Mouse (Mus musculus): ENCODE results near the gene Pde4b. TPM values are rescaled to one million over a fixed set of nuclear protein-coding genes. Genes with fewer than 3 reads are reported as not detected.

Gene Pde4b
- total RNA-seq, 2 experiments from 2014 or later, result 37.4 to 45.2 TPM

DNA sequence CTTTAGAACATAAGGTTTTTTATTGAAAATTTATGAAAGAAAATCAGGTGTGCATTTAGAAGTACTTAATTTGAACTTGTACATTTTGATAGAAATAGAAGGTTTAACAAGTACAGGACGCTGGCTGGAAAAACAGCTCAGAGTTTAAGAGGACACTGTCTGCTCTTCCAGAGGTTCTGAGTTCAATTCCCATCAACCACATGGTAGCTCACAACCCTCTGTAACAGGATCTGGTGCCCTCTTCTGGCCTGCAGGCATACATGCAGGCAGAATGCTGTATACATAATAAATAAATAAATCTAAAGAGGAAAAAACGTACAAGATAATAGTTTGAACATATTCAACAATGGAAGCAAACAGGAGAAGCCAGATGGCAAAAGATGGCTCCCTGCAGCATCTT is 420.4 kb downstream of the Pde4b start:
- no peak for DNase-seq

DNA sequence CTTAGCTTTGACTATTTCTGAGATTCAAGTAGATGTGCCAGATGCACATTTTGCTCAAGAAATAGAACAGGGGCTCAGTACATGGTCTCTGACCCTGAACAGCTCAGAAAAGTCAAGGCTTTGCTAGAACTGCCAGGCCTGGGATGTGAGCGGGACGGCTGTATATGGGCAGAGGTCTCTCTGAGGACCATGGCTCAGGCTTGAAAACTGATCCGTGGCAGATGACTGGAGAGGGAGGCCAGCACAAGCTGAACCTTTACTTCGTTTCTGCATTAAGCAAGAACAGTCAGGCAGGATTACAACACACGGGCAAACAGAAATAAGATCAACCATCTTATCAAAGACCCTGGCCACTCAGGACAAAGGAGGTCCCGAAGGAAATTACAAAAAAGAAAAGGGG is 422.7 kb downstream of the Pde4b start:
- DNase-seq, result peak; percentile 55

DNA sequence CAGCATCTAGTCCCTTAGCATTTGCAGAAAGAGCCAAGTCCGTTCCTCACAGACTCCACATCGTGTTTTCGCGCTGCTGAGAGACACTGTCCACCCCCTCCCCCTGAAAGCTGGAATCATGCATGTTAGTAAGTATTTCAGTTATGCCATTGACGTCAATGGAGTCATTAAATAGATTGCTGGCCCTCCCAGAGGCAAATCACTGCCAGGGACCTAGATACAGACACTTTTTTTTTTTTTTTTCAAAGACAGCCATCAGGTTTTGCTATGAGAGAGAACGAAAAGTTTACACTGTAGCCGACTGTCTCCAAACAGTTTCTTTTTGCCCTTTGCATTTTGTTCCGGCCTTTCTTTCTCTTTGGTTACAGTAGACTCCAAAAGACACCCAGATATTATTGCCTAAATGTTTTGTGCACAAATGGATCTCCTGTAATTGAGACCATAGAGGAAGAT is 423.6 kb downstream of the Pde4b start:
- DNase-seq, result peak; percentile 87

DNA sequence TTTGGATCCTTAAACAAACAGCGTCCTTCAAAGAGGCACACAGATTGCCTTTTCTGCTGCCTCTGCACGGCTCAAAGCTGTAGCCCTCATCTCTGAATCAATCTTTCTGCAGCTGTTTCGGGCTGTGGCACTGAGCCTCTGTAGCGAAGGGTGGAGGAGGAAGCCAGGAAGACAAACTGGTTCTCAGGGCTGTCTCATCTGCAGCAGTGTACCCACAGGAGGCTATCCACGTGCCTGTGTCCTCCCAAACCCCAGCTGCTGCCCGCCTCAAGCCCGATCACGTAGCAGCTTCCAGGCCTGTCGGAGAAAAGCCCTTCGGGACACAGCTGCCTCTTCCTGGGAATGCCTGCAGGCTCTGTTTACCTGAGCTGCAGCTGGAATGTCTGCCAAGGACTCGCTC is 424.2 kb downstream of the Pde4b start:
- DNase-seq, result peak; percentile 82

DNA sequence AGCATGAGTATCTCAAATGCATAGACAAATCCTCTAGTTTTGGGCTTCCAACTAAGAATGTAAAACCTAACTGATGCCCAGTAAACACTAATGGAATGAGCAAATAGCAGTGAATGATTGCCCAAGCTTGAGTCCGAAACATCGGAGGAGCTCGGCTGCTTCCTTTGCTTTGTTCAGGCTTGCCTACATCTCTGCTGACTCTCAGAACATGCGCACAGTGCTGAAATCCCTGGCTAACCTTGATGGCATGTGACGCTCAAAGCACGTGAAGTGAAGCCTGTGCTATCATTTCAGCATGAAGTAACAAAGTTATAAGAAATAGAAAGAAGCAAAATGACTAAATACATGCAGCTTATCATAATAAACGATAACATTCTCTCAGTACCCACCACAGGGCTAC is 425.6 kb downstream of the Pde4b start:
- DNase-seq, result no peak

DNA sequence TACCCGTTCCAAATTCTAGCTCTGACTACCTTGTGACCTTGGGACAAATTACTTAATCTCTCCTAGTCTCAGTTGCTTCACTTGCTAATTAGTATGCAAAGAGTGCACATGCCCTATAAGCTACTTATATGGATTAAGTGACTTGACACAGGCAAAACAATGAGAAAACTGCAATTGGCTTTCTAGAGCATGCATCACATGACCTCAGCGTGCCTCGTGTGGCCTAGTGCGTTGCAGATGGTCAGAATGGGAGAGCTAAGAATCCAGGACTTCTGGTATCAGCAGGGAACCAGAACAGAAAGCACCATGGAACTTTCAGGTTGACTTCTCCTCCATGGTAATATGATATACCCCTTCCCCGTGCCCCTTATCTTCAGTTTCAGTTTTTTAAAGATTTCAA is 426.2 kb downstream of the Pde4b start:
- no peak for DNase-seq

DNA sequence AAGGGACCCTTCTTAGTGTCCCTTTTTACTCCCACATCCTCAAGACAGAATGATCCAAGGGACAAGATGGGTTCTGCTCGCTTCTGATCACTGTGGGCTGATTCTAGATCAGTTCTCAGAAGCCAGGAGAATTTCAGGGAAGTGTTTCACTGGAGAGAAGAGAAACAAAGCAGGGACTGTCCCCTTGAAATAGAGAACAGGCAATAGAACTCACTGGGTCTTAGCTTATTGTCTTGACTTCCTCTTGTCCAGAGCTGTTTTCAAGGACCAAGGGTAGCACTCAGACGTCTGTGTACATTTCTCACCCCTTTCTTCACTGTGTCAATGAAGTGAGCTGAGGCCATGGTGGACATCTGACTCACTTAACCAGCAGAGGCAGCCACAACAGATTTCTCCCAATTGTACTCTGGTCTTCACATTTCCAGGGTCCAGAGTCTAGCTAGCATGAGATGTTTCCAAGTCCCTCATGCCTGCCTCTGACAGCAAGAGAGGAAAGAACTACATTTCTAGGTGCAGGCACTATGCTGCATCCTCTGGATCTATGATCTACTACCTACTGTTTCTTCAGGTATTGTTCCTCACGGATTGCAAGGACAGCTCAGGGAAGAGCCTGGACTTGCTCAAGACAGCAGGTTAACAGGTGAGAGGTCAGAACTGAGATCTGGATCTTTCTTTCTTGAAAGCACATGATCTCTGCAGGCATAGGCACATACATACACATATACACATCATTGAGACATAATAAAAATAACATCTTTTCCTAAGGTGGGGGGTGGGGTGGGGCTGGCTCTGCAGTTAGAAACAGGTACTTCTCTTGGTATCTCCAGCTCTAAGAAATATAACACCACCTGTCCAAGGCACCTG is 427.9 kb downstream of the Pde4b start:
- DNase-seq, result no peak

DNA sequence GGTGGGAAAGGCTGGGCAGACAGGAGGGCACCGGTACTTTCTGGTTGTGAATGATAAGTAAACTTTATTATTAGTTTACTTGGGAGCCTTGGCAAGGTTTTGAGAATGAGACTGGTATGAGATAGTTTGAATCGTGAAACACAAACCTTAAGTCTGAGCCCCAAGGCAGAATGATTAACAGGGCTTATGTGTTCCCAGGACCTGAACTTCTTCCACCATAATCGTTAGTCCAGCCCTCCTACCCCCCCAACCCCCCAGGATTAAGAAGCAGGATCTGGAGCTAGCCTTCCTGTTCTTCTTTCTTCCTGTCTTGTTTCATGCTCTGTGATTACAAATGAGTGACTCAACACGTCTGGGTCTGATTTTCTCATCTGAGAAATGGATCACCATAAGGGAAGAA is 429.1 kb downstream of the Pde4b start:
- DNase-seq, result no peak

DNA sequence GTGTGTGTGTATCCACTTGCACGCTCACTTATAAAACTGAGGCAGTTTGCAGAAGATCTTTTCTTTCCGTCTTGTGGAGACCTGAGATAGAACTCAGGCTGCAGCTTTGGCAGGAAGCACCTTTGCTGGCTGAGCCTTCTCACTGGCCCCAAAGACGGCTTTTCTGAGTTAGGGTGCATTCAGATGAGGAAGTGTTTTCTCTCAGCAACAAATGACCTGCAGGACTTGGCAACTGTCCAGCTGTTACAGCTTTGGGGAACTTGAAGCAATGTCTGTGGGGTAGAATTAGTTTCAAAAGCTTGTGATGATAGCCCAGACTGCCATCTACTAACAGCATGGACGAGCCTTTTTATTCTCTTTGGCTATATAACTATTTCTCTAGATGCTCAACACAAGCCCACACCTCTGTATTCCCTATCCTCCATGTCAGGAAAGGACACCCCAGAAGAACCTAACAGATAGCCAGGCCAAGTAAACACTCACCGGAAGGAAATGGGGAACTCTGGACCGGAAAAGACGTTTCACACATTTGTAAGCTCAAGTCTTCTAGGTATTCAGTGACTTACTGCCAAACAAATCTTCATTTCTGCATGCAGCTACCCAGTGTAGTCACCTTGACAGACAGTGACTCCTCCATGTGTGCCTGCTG is 429.8 kb downstream of the Pde4b start:
- peak; percentile 16 for DNase-seq

DNA sequence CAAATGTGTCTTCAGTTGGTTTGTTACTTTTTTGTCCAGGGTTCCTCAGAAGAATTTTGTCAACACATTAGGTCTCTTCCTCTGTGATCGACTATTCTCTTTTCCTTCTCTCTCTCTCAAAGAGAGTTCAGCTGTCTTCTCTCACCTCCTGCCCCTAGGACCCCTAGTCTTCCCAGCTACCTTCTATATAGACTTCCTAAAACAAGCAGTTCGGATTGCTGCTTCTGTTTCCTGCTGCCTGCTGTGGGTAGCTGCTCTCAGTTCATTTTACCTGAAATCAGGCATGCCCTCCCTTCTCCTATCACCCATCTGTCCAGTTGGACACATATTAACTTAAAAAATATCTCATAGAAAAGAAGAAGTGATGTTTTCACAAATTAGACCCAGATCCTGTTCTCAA is 430.3 kb downstream of the Pde4b start:
- DNase-seq, result no peak

DNA sequence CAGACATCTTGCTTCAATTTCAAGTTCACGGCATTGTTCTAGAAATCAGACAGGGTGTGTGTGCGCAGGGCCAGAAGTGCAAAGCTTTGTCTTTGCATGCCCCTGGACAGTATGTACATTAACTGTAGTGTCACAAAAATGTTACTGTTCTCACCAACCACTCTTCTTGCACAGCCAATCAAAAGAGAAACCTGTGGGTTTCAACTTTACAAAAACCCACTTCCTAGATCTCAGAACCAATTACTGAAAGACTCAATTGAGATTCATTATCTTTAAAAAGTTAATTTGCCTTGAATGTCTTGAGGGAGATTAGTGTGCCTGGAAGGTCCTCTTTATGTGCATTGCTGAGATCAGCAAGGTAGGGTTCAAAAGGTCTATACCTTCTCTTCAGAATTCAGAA is 431.0 kb downstream of the Pde4b start:
- no peak for DNase-seq

DNA sequence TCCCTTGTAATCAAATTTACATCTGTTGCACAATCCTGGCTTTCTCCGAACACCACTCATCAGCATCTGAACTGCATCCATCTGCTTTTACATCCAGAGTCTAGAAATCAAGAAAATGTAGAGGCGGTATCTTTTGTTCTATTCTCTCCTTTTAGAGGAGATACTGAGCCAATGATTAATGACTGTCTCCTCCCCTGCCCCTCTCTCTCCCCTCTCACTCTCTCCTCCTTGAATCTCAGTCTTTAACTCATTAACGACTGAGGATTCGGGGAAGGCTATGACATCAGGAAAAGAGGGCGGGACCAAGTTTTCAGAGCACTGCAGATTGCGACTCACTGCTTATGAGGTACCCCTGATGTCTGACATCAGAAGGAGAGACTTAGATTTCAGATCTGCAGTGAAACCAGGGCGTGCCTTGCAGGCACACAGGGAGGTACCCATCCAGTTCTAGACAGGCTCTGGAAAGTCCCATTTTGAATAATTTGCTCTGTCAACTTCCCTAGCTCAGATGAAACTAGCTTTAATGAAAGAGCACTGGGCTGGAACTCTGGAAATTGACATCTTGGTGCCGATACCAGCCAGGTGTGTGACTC is 433.4 kb downstream of the Pde4b start:
- no peak for DNase-seq

DNA sequence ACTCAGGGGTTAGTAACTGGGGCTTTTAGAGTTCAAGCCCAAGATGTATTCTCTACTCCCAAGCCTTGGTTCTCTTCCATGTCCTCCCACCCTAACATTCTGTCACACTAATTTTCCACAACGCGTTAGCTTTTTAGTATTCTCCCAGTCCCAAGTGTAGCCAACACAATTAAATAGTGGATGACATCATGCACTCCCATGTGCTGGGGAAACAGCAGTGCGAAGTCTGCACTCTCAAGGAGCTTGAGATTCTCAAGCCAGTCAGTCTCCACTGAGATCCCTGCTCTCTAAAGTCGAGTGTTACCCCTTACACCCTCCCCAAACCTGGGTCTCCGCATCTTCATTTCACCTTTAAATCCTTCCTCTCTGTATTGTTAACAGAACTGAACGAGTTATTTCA is 434.1 kb downstream of the Pde4b start:
- DNase-seq, result no peak

DNA sequence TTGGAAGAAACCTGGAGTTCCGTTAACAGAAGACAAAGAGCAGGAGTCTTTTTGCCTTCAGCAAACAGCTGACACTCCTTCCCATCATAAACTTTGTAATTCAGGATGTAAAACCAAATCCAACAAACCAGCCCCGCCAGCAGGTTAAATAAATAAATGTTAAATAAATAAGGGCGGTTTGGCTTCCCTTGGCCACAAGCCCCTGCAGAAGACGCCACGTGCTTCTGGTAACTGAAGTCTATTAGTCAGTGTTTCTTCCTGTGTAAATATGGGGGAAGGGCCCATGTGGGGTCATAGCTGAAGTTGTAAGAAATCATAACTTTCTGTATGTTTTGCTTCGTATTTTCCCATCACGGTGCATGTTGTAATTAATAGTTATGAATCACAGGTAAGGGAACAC is 440.0 kb downstream of the Pde4b start:
- no peak for DNase-seq

DNA sequence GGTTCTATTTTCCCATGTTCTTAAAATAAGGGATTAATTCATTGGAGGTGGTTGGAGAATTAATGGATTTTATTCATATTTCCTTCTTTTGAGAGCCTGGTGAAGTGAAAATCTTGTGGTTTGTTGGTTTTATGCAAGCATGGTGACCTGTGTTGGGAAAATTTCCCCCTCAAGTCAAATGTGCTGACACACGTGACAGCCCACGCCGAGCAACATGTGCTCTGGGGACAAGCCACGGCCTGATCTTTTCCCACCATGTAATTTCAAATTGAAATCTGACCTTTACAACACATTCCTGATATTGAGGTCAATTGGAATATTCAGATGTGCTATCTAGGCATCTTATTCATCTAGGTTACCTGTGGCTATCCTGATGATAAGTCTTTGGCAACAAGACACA is 443.5 kb downstream of the Pde4b start:
- DNase-seq, result no peak

DNA sequence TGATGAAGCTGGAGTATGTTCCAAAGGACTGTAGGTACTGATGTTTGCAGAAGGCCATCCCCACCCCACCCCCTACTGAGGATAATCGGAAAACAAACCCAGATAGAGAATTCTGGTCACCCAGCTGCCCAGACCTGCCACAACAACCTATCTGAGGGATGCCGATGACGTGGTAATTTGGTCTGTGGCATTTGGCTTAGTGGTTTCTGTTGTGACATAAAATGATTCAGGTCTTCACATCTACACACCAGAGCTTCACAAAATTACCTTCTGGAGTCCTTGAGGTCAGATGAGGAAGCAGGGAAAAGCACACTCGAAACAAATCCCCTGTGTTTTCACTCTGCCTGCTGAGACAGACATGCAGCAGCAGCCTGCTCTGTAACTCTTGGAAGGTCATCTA is 444.4 kb downstream of the Pde4b start:
- no peak for DNase-seq

DNA sequence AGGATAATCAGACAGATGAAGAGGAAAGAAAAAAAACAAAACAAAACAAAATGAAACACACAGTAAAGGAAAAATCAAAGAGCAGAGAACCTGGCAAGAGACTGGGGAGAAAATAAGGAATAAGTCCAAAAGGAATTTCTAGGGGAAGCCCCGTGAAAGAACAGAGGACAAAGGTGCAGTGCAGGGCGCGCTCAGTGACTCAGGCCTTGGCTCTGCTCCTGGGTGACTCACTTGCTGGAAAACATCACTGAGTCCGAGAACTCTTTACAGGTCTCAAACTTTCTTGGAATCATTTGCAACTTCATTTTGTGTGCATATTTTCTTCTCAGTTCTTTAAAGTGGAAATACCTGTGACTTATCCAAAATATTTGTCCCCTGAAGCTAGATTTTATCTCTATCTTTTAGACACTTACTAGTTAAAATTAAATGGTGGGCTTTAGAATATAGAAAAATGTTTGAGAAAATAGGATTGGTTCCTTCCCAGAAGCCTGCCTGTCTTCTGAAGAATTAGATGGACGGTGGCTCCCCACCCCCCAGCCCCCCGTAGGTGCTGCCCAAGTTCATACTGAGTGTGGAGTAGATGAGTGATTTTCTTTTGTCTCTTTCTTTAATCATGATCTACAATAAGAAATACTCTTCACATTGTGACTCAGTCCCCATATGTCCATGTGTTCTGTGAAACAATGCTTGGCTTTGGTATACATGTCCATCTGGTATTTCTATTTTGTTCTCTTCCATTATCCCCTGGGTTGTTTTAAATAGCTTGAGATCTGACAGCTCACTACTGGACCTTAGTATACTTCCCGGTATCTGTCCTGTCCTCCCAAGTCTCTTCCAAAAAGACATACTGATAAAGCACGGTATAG is 446.1 kb downstream of the Pde4b start:
- peak; percentile 72 for DNase-seq

DNA sequence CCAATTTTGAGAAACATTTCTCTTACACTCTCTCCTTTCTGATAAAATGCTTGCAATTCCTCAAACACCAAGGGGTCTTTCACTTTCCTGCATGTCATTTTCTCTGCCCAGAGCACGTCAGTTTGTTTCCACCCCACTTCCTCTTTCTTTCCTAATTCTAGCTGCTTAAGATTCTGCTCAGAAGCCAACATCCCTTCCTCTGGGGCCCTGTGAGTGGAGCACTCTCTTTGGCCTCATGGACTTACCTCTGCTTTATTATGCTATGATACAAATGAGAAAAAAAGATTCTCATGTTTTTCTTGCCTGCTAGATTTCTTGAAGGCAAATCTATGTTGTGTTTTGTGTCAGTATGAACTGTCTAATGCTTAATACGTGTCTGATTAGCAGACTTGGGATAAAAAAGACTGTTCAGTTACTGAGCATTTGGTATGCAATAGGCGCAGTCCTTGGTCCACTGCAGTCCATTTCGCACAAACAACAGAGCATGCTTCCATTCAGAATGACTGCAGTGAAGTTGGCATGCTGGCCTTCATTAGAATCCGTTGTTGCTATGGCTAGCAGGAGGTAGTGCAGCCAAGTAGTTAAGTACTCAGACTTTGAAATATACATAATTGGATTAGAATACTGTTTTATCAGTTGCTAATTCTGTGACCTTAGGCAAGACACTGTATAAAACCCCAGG is 446.8 kb downstream of the Pde4b start:
- no peak for DNase-seq

DNA sequence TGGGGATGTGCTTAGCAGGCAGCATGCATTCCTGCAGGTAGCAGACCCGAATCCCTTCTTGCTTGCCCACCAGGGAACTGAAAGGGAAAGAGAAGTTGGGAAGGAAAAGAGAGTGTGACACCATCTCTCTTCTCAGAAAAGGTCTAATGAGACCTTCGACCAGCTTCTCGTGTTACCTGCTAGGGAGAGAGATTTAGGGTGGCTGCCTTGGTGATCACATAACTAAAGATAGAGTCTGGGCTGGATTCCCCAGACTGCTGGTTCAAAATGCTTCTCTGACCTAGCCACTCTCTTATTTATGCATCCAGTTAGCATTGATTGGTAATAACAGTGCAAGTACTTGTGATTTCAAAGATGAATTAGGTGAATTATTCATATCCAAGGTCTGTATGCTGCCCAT is 448.5 kb downstream of the Pde4b start:
- no peak for DNase-seq

DNA sequence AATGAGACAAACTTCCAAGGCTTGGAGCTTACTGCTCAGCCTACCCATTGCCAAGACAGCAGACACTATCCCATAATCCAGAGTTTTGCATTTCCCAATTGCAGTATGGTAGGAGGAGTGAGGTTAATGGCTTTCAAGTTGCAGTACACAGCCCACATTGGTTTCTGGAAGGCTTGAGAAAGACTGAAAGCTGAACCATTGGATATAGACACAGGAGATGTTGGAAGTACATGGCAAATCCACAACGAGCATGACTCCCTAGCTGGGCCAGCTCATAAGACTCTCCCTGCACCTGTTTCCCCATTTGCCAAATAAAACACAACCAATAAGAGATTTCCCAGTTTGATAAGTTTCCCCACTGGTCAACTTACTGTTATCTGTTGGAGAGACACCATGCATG is 450.9 kb downstream of the Pde4b start:
- no peak for DNase-seq

DNA sequence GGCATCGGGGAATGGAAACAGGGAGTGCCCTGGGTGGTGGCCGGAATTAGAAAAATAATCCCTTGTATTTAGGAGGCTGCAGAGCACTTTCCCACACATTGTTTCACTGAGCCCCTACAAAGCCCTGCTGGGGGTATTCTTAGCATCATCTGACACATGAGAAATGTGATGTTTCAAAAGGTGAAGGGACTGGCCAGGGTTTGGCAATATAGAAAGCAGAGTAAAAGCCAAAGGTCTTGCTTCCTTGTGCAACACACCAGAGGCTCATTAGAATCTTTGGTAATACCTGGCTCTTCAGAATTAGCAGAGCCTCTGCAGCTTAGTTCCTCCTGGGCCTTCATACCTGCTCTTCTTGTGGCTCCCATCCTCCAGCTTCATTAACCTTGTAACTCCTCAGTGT is 451.4 kb downstream of the Pde4b start:
- DNase-seq, result no peak
